Mouse (Mus musculus) hindbrain, embryonic 12.5 days (tissue): ENCODE results near the gene Zcchc10. TPM values are rescaled to one million over a fixed set of nuclear protein-coding genes. Genes with fewer than 3 reads are reported as not detected.

Experiments used
- ATAC-seq: fragments of 200-750 bp; cut with Nextera tagmentation; 2 replicates; pipeline ENCODE4 v1.8.0; 2017; ENCODE audit warnings: moderate TSS enrichment; ENCODE audit not compliant: low FRiP score
- H3K27ac ChIP-seq: fragments of 300-500 bp; sonication (generic); 2 replicates; pipeline ENCODE4 v1.5.1; 2016; ENCODE audit warnings: mild to moderate bottlenecking
- H3K27me3 ChIP-seq: fragments of 300-500 bp; sonication (generic); 2 replicates; pipeline ENCODE4 v1.6.1; 2016; ENCODE audit warnings: mild to moderate bottlenecking
- H3K36me3 ChIP-seq: fragments of 300-500 bp; sonication (generic); 2 replicates; pipeline ENCODE4 v1.6.1; 2016; ENCODE audit warnings: mild to moderate bottlenecking
- H3K4me1 ChIP-seq: fragments of 300-500 bp; sonication (generic); 2 replicates; pipeline ENCODE4 v1.6.1; 2016
- H3K4me2 ChIP-seq: fragments of 300-500 bp; sonication (generic); replicated peaks from 2 replicates; pipeline ENCODE4 v1.6.1; 2016; ENCODE audit warnings: mild to moderate bottlenecking
- H3K4me3 ChIP-seq: fragments of 300-500 bp; sonication (generic); 2 replicates; pipeline ENCODE4 v1.5.1; 2016; ENCODE audit warnings: mild to moderate bottlenecking
- H3K9ac ChIP-seq: fragments of 300-500 bp; sonication (generic); 2 replicates; pipeline ENCODE4 v1.6.1; 2016; ENCODE audit warnings: mild to moderate bottlenecking, moderate library complexity
- H3K9me3 ChIP-seq: fragments of 300-500 bp; sonication (generic); replicated peaks from 2 replicates; pipeline ENCODE4 v1.6.1; 2016; ENCODE audit warnings: mild to moderate bottlenecking
- WGBS: fragments of 180-500 bp; shearing (Covaris S2); methylation state at CpG from one replicate; pipeline ENCODE4 v1.1.7; 2016; 5-methylcytosine and 5-hydroxymethylcytosine counted together
- polyA plus RNA-seq: library from polyadenylated mRNA; unstranded; fragments of >200 nt; fragmentation: Nextera tagmentation; extraction: Ambion mirVana; gene quantifications from 2 replicates; pipeline ENCODE4 v1.2.1, GENCODE M21; 2016

The Zcchc10 gene
- polyA plus RNA-seq, 1 experiment from 2014 or later, result 17.4 TPM

GRCm38 (mm10) chr11:53350291-53351223 is 26.1 kb downstream of the Zcchc10 start, which contains the start of gene Aff4:
Gene Aff4 (plus strand): TSS chr11:53350833.
- under 1% methylated on average over 93 of the region's 127 CpGs for WGBS
- Histone ChIP-seq H3K4me1 (peaks cover 11% of the 10 kb centered on the region), H3K4me3 (peak within 1 kb of the TSS; percentile 99), H3K27me3 (no peaks in the 10 kb centered on the region), H3K36me3 (no peaks in the 10 kb centered on the region), H3K9me3 (no peaks in the 10 kb centered on the region), H3K27ac (peak within 1 kb of the TSS; percentile 96), H3K9ac (peak within 1 kb of the TSS; percentile 98), H3K4me2 (peak within 1 kb of the TSS; percentile 66)
- peak; percentile 96 for ATAC-seq

DNA sequence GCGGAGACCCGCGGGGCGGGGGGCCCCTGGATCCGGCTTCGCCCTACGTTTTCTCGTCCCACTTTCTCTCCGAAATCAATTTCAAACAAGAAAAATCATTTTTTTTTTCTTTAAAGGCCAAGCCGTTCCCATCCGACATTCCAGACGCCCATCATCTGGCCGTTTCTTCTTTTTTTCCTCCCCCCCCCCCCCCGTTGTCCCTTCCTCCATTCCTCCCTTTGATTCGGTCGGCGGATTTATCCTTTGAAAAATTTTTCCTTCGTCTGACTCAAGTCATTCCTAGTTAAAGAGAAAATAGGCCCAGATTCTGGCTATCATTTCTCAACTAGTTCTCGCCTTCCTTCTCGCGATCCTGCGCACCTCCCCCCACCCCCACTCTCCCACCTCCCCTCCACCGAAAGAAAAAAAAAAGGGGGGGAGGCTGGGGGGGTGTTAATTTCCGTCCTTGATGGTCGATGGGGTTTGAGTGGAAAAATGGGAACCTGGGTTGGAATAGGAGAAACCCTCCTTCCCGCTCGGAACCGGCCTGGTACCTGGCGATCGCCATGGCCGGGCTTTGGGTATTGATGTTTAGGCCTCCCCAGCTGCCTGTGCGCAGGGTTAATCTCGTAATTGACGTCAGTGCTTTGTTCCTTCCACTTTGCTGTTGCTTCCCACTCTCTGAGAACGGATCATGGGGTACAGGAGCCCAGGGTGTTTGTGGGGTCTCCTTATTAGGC is 26.9 kb downstream of the Zcchc10 start:
- WGBS, result 1% methylated on average over 34 of the region's 35 CpGs
- peak overlapping the region; percentile 99 for H3K4me3 ChIP-seq
- H3K9me3 ChIP-seq, result no peaks in the 10 kb centered on the region
- H3K4me1 ChIP-seq, result peaks cover 11% of the 10 kb centered on the region
- H3K4me2 ChIP-seq, result peak overlapping the region; percentile 66
- H3K27me3 ChIP-seq, result no peaks in the 10 kb centered on the region
- ATAC-seq, result peak; percentile 29; the same call in 1 of the 2 replicates
- peak overlapping the region; percentile 98 for H3K9ac ChIP-seq
- no peaks in the 10 kb centered on the region for H3K36me3 ChIP-seq
- H3K27ac ChIP-seq, result peak overlapping the region; percentile 96

GRCm38 (mm10) chr11:53351943-53352590 is 27.6 kb downstream of the Zcchc10 start:
- H3K4me1 ChIP-seq, result peaks cover 11% of the 10 kb centered on the region
- peak overlapping the region; percentile 98 for H3K9ac ChIP-seq
- peak overlapping the region; percentile 66 for H3K4me2 ChIP-seq
- H3K27me3 ChIP-seq, result no peaks in the 10 kb centered on the region
- peak overlapping the region; percentile 99 for H3K4me3 ChIP-seq
- no peaks in the 10 kb centered on the region for H3K36me3 ChIP-seq
- WGBS, result 5% methylated on average over 14 of the region's 14 CpGs
- no peak for ATAC-seq
- peak overlapping the region; percentile 96 for H3K27ac ChIP-seq
- H3K9me3 ChIP-seq, result no peaks in the 10 kb centered on the region

DNA sequence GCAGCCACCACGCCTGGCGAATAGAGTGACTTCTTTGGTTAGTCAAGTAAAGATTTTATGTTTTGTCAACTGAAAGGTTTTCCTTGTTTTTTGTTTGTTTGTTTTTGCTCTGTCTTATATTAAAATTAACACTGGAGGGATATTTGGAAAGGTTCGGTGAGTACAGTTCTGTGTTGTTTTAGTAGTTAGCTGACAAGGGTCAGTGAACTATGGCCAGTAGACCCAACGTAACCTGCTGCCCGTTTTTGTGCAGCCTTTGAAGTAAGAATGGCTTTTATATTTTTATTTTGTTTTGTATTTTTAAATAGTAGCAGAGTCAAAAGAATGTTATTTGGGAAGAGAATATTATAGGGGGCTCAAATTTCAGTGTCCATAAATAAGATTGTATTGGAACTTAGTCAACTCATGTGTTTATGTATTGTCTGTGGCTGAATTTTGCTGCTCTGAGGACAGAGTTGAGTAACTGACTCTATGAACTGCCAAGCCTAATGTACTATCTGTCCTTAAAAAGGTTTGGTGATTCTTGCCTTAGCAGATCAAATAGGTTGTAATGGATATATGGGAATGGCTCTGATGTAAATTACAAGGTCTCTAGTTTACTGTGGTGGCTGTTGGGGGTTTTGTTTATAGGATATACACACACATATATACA is 34.2 kb downstream of the Zcchc10 start:
- no peak for ATAC-seq
- no peak overlapping the region for H3K9ac ChIP-seq
- H3K4me1 ChIP-seq, result 0 out of 2 replicates have a peak, but pooled peaks cover 4% of the 10 kb centered on the region
- H3K4me2 ChIP-seq, result no peak overlapping the region
- no peak overlapping the region for H3K4me3 ChIP-seq
- H3K27me3 ChIP-seq, result no peaks in the 10 kb centered on the region
- WGBS, result 96% methylated on average over 5 of the region's 5 CpGs
- no peaks in the 10 kb centered on the region for H3K9me3 ChIP-seq
- no peak overlapping the region for H3K27ac ChIP-seq
- 0 out of 2 replicates have a peak, but pooled peaks cover 2% of the 10 kb centered on the region for H3K36me3 ChIP-seq

- ATAC-seq, result no peak
- H3K27ac ChIP-seq, result no peak overlapping the region
- no peak overlapping the region for H3K4me2 ChIP-seq
- WGBS, result 98% methylated on average over 2 of the region's 2 CpGs
- peaks cover 14% of the 10 kb centered on the region for H3K36me3 ChIP-seq
- H3K9ac ChIP-seq, result no peak overlapping the region
- H3K4me3 ChIP-seq, result no peak overlapping the region
- no peaks in the 10 kb centered on the region for H3K4me1 ChIP-seq
- no peaks in the 10 kb centered on the region for H3K9me3 ChIP-seq
- H3K27me3 ChIP-seq, result no peaks in the 10 kb centered on the region
Measured at GRCm38 (mm10) chr11:53367032-53367431, 42.6 kb downstream of the Zcchc10 start.

DNA sequence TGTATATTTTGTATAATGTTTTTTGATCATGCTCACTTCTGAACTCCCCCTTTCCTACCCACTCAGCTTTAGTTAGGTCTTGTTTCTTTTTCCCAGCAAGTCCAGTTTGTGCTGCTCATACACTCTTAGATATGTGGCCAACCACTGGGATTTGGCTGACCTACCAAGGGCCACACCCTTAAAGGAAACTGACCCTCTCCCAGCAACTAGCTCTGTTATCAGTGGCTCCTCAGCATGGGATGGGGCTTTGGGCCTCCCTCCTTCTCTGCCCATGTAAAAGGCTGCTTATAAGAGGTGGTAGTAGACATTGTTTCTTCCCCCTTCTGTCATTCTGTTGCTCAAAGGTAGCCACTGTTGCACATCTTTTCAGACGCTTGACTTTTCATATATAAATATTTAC is 54.4 kb downstream of the Zcchc10 start:
- 83% methylated on average over 1 of the region's 1 CpGs for WGBS
- ATAC-seq, result no peak
- Histone ChIP-seq H3K27ac (no peak overlapping the region), H3K4me1 (0 out of 2 replicates have a peak, but pooled peaks cover 2% of the 10 kb centered on the region), H3K4me2 (no peak overlapping the region), H3K36me3 (peaks cover 43% of the 10 kb centered on the region), H3K27me3 (no peaks in the 10 kb centered on the region), H3K9me3 (no peaks in the 10 kb centered on the region), H3K4me3 (no peak overlapping the region), H3K9ac (no peak overlapping the region)

Other genes starting within 250 kb of the Zcchc10 start
- gene Hspa4, start 24.2 kb upstream of the Zcchc10 start, polyA plus RNA-seq, result 80.7 and 85.8 TPM in 2 replicates
- 83.2 and 97.8 TPM in 2 replicates for gene Aff4, start 26.2 kb downstream of the Zcchc10 start, polyA plus RNA-seq
- not detected in 2 replicates for gene Leap2, start 98.5 kb downstream of the Zcchc10 start, polyA plus RNA-seq
- gene Uqcrq, start 106.2 kb downstream of the Zcchc10 start, polyA plus RNA-seq, result 480 and 552 TPM in 2 replicates
- 2.6 and 3.9 TPM in 2 replicates for gene Gdf9, start 106.3 kb downstream of the Zcchc10 start, polyA plus RNA-seq
- 0.09 and 0.12 TPM in 2 replicates for gene Gm10447, start 132.4 kb downstream of the Zcchc10 start, polyA plus RNA-seq
- gene Shroom1, start 132.5 kb downstream of the Zcchc10 start, polyA plus RNA-seq, result 5.2 and 6.3 TPM in 2 replicates
- not detected in 2 replicates for gene Gm9837, start 145.8 kb downstream of the Zcchc10 start, polyA plus RNA-seq
- gene Gm9945, start 155.5 kb downstream of the Zcchc10 start, polyA plus RNA-seq, result not detected in 2 replicates
- gene Sowaha, start 155.6 kb downstream of the Zcchc10 start, polyA plus RNA-seq, result 0.78 and 0.84 TPM in 2 replicates
- gene Sept8, start 194.6 kb downstream of the Zcchc10 start, polyA plus RNA-seq, result 24.2 and 28.1 TPM in 2 replicates
- 155 and 160 TPM in 2 replicates for gene Kif3a, start 242.7 kb downstream of the Zcchc10 start, polyA plus RNA-seq